Mouse (Mus musculus) kidney, postnatal 36 days (tissue): ENCODE measurements around the gene Lrrc63.
"Not testable (repeated sequence)": the region's sequence is repeated elsewhere in the genome, so short reads cannot be mapped to it uniquely, and the experiment has no call there.

Experiments used
- DNase-seq, 2 experiments: peaks; one replicate each; pipeline ENCODE4 v3.0.0; 2021 to 2022; ENCODE audit warnings: mixed read lengths in 2 of 2

The Lrrc63 gene

GRCm38 (mm10) chr14:75130501-75131318, at the start of gene Lrrc63, which contains the start of gene Lcp1:
TSS of gene Lrrc63 (minus strand) at chr14:75130881.
TSS of gene Lcp1 (plus strand) at chr14:75131101.
- peak; percentile 77 to 88 for DNase-seq

GRCm38 (mm10) chr14:75179255-75179963, 48.7 kb upstream of the Lrrc63 start:
- no peak for DNase-seq

GRCm38 (mm10) chr14:75178801-75179211, 48.1 kb upstream of the Lrrc63 start:
- no peak for DNase-seq

GRCm38 (mm10) chr14:75178384-75178793, 47.7 kb upstream of the Lrrc63 start:
- no peak for DNase-seq

GRCm38 (mm10) chr14:75177400-75177799, 46.7 kb upstream of the Lrrc63 start:
- DNase-seq = no peak

- no peak for DNase-seq
Measured at GRCm38 (mm10) chr14:75176425-75177045, 45.9 kb upstream of the Lrrc63 start.

- DNase-seq = no peak
Measured at GRCm38 (mm10) chr14:75175781-75176180, 45.1 kb upstream of the Lrrc63 start.

- no peak for DNase-seq
Measured at GRCm38 (mm10) chr14:75174731-75175555, 44.3 kb upstream of the Lrrc63 start.

- DNase-seq = no peak
Measured at GRCm38 (mm10) chr14:75174296-75174695, 43.6 kb upstream of the Lrrc63 start.

GRCm38 (mm10) chr14:75170546-75170945, 39.9 kb upstream of the Lrrc63 start:
- DNase-seq = no peak

GRCm38 (mm10) chr14:75168501-75168900, 37.8 kb upstream of the Lrrc63 start:
- no peak for DNase-seq

GRCm38 (mm10) chr14:75165574-75166131, 35.0 kb upstream of the Lrrc63 start:
- DNase-seq = no peak

GRCm38 (mm10) chr14:75164345-75164744, 33.7 kb upstream of the Lrrc63 start:
- no peak for DNase-seq

GRCm38 (mm10) chr14:75163866-75164265, 33.2 kb upstream of the Lrrc63 start:
- no peak for DNase-seq

GRCm38 (mm10) chr14:75159375-75159774, 28.7 kb upstream of the Lrrc63 start:
- DNase-seq = no peak

GRCm38 (mm10) chr14:75154481-75154880, 23.8 kb upstream of the Lrrc63 start:
- no peak for DNase-seq

GRCm38 (mm10) chr14:75151146-75151545, 20.5 kb upstream of the Lrrc63 start:
- no peak for DNase-seq

GRCm38 (mm10) chr14:75150653-75151052, 20.0 kb upstream of the Lrrc63 start:
- no peak for DNase-seq

- DNase-seq = peak; percentile 17 to 56
Measured at GRCm38 (mm10) chr14:75148229-75148628, 17.5 kb upstream of the Lrrc63 start.

GRCm38 (mm10) chr14:75147706-75148105, 17.0 kb upstream of the Lrrc63 start:
- DNase-seq = not testable (repeated sequence)

GRCm38 (mm10) chr14:75139225-75139624, 8.5 kb upstream of the Lrrc63 start:
- no peak for DNase-seq

GRCm38 (mm10) chr14:75138503-75138902, 7.8 kb upstream of the Lrrc63 start:
- DNase-seq = no peak
